Mouse (Mus musculus): ENCODE results near the gene Lrrc58.

The Lrrc58 gene

GRCm38 (mm10) chr16:37927117-37927516, 58.9 kb downstream of the Lrrc58 start:
- DNase-seq (ENCODE audit: inconsistent ontology term) = peak; percentile 49

- DNase-seq (ENCODE audit: inconsistent ontology term) = peak; percentile 78
Observed at GRCm38 (mm10) chr16:37929006-37929405, 60.8 kb downstream of the Lrrc58 start.

- no peak for DNase-seq (ENCODE audit: inconsistent ontology term)
Observed at GRCm38 (mm10) chr16:37929626-37930025, 61.4 kb downstream of the Lrrc58 start.

DNA sequence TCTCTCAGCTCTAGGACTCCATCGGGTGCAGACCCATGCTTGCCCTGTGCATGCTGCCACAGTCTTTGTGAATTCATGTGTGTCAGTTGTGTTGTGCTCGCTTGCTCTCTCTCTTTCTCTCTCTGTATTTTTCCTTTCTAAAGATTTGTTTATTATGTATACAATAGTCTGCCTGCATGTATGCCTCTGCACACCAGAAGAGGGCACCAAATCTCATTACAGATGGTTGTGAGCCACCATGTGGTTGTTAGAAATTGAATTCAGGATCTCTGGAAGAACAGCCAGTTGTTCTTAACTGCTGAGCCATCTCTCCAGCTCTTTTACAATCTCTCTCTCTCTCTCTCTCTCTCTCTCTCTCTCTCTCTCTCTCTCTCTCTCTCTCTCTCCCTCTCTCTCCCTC, 66.7 kb downstream of the Lrrc58 start:
- no peak for DNase-seq (ENCODE audit: inconsistent ontology term)

GRCm38 (mm10) chr16:37937276-37937675, 69.1 kb downstream of the Lrrc58 start:
- DNase-seq (ENCODE audit: inconsistent ontology term) = no peak
